Mouse (Mus musculus) C2C12 (cell line): Measurements from ENCODE around the gene Neurl4. TPM values are rescaled to one million over a fixed set of nuclear protein-coding genes. Genes with fewer than 3 reads are reported as not detected.

Experiments
- H3K27me3 ChIP-seq: one replicate; pipeline ENCODE4 v1.6.1; 2011; ENCODE audit not compliant: control insufficient read depth, insufficient read depth, insufficient read length
- H3K36me3 ChIP-seq: one replicate; pipeline ENCODE4 v1.6.1; 2011; ENCODE audit not compliant: control insufficient read depth, insufficient read depth
- H3K4me3 ChIP-seq: one replicate; pipeline ENCODE4 v1.5.1; 2011; ENCODE audit warnings: mild to moderate bottlenecking, control low read depth; ENCODE audit not compliant: poor library complexity, insufficient read depth, severe bottlenecking
- H3K79me2 ChIP-seq: one replicate; pipeline ENCODE4 v1.6.1; 2011; ENCODE audit not compliant: control insufficient read depth, insufficient read depth
- H3K79me3 ChIP-seq: one replicate; pipeline ENCODE4 v1.6.1; 2011; ENCODE audit warnings: low read depth, control low read depth
- H3ac ChIP-seq: one replicate; pipeline ENCODE3; 2011; ENCODE audit warnings: low read depth; ENCODE audit not compliant: control insufficient read depth, insufficient read length
- CEBPB ChIP-seq: IDR thresholded peaks from one replicate; pipeline ENCODE4 v1.6.1; 2011; ENCODE audit warnings: low read depth, mild to moderate bottlenecking, control low read depth, moderate library complexity
- CTCF ChIP-seq: IDR thresholded peaks from one replicate; pipeline ENCODE4 v1.5.1; 2011; ENCODE audit not compliant: control insufficient read depth, insufficient read depth, insufficient read length
- FOSL1 ChIP-seq: IDR thresholded peaks from one replicate; pipeline ENCODE4 v1.8.0; 2011; ENCODE audit warnings: mild to moderate bottlenecking, low read length; ENCODE audit not compliant: poor library complexity, insufficient read depth, severe bottlenecking
- MAX ChIP-seq: IDR thresholded peaks from one replicate; pipeline ENCODE4 v1.6.1; 2011; ENCODE audit warnings: mild to moderate bottlenecking, control low read depth
- MYOD1 ChIP-seq: IDR thresholded peaks from one replicate; pipeline ENCODE4 v1.6.1; 2011; ENCODE audit warnings: low read depth; ENCODE audit not compliant: control insufficient read depth, insufficient read length
- MYOG ChIP-seq: IDR thresholded peaks from one replicate; pipeline ENCODE4 v1.6.1; 2011; ENCODE audit not compliant: control insufficient read depth, insufficient read length; ENCODE audit errors: extremely low read depth
- USF1 ChIP-seq: IDR thresholded peaks from one replicate; pipeline ENCODE4 v1.6.1; 2011; ENCODE audit warnings: low read depth, mild to moderate bottlenecking, control low read depth, moderate library complexity
- polyA plus RNA-seq: library from polyadenylated mRNA; unstranded; fragments of >200 nt; fragmentation: generic; extraction: Trizol; gene quantifications from one replicate; pipeline ENCODE4 v1.2.1, GENCODE M21; 2012; ENCODE audit warnings: missing spikeins

Gene Neurl4
- polyA plus RNA-seq, 1 experiment: 38.4 TPM

GRCm38 (mm10) chr11:69886907-69887635, 13.8 kb upstream of the Neurl4 start:
- H3K36me3 ChIP-seq: no peaks in the 10 kb centered on the region
- H3K79me3 ChIP-seq: no peaks in the 10 kb centered on the region
- no peaks in the 10 kb centered on the region for H3K27me3 ChIP-seq
- TF ChIP-seq MYOD1 (no peak), FOSL1 (no peak), USF1 (no peak), MAX (no peak), CTCF (no peak), CEBPB (no peak), MYOG (no peak)
- H3K4me3 ChIP-seq: no peak overlapping the region
- no peaks in the 10 kb centered on the region for H3K79me2 ChIP-seq
- H3ac ChIP-seq: no peak overlapping the region

GRCm38 (mm10) chr11:69891482-69891881, 9.4 kb upstream of the Neurl4 start:
- Histone ChIP-seq H3K27me3 (no peaks in the 10 kb centered on the region), H3K79me2 (no peaks in the 10 kb centered on the region), H3ac (no peak overlapping the region), H3K36me3 (no peaks in the 10 kb centered on the region), H3K79me3 (no peaks in the 10 kb centered on the region), H3K4me3 (no peak overlapping the region)
- TF ChIP-seq MYOD1: no peak
- TF ChIP-seq MYOG: no peak
- no peak for TF ChIP-seq FOSL1
- no peak for TF ChIP-seq USF1
- no peak for TF ChIP-seq CTCF
- TF ChIP-seq MAX: no peak
- no peak for TF ChIP-seq CEBPB

- no peaks in the 10 kb centered on the region for H3K79me3 ChIP-seq
- H3ac ChIP-seq: no peak overlapping the region
- TF ChIP-seq MAX: no peak
- TF ChIP-seq CEBPB: no peak
- no peak for TF ChIP-seq MYOD1
- TF ChIP-seq FOSL1: no peak
- TF ChIP-seq USF1: no peak
- no peaks in the 10 kb centered on the region for H3K79me2 ChIP-seq
- H3K27me3 ChIP-seq: no peaks in the 10 kb centered on the region
- H3K4me3 ChIP-seq: no peak overlapping the region
- no peaks in the 10 kb centered on the region for H3K36me3 ChIP-seq
Observed at GRCm38 (mm10) chr11:69894671-69895070, 6.2 kb upstream of the Neurl4 start.

- no peaks in the 10 kb centered on the region for H3K36me3 ChIP-seq
- H3K4me3 ChIP-seq: no peak within 1 kb of the TSS
- H3ac ChIP-seq: no peak within 1 kb of the TSS
- TF ChIP-seq FOSL1: no peak
- no peak for TF ChIP-seq USF1
- no peak for TF ChIP-seq CEBPB
- TF ChIP-seq CTCF: no peak
- TF ChIP-seq MYOD1: no peak
- TF ChIP-seq MAX: no peak
- no peak for TF ChIP-seq MYOG
- no peaks in the 10 kb centered on the region for H3K27me3 ChIP-seq
- no peaks in the 10 kb centered on the region for H3K79me3 ChIP-seq
- H3K79me2 ChIP-seq: no peaks in the 10 kb centered on the region
Observed at GRCm38 (mm10) chr11:69895291-69895690, 5.6 kb upstream of the Neurl4 start, which contains the start of gene Acap1. TSS of gene Acap1 (minus strand) at chr11:69895539.

- Histone ChIP-seq H3K4me3 (peak overlapping the region; percentile 93), H3ac (no peak overlapping the region)
Observed at GRCm38 (mm10) chr11:69899870-69900269, 1.0 kb upstream of the Neurl4 start.

GRCm38 (mm10) chr11:69901406-69901846, 554 bp downstream of the Neurl4 start:
- Histone ChIP-seq H3K36me3 (peaks cover 27% of the 10 kb centered on the region), H3K27me3 (no peaks in the 10 kb centered on the region), H3K79me3 (peaks cover 17% of the 10 kb centered on the region), H3K79me2 (peaks cover 34% of the 10 kb centered on the region), H3ac (peak overlapping the region; percentile 96), H3K4me3 (peak overlapping the region; percentile 93)
- TF ChIP-seq FOSL1 (no peak), MYOD1 (no peak), USF1 (no peak), CTCF (no peak), CEBPB (no peak), MAX (peak; percentile 71), MYOG (no peak)

More at GRCm38 (mm10) chr11:69899870-69900269, 1.0 kb upstream of the Neurl4 start:
- Histone ChIP-seq H3K36me3 (peaks cover 11% of the 10 kb centered on the region), H3K27me3 (no peaks in the 10 kb centered on the region), H3K79me3 (peaks cover 17% of the 10 kb centered on the region), H3K79me2 (peaks cover 28% of the 10 kb centered on the region)
- TF ChIP-seq FOSL1 (no peak), MYOD1 (no peak), CEBPB (no peak), USF1 (no peak), MYOG (no peak), MAX (no peak), CTCF (no peak)
